Mouse (Mus musculus) 3T3-L1 (cell line): ENCODE measurements at regions not wholly inside any gene's neighbourhood (a gene's known extent, or its start where the extent isn't known, plus 50 kb on each side); places are given as distances from the start of the nearest gene placed in this dataset.

Experiments used
- DNase-seq: peaks from one replicate; pipeline ENCODE4 v3.0.0-alpha.2; 2015; ENCODE audit warnings: low read depth, low spot score

DNA sequence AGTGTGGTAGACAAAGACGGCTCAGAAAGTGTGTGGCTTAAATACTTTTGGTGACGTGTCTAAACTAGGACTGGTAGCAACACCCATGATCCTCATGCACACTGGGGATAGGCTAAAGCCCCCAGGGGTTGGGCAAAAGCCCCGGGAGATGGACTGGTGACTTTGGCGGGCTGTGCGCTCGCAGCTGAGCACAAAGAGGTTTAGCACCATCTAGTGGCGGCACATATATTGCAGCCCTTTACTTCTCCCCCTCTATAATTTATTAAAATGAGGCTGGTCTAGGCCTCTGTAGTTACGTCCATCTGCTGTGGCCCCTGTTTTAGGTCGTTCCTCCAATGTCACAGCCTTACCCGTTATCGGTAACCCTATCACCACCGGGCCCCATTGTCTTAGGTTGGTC, 205.3 kb upstream of the Dock11 start:
- peak; percentile 16 for DNase-seq
